25 mouse cellular contexts compared by ENCODE assay signal in the genomic region with DNA sequence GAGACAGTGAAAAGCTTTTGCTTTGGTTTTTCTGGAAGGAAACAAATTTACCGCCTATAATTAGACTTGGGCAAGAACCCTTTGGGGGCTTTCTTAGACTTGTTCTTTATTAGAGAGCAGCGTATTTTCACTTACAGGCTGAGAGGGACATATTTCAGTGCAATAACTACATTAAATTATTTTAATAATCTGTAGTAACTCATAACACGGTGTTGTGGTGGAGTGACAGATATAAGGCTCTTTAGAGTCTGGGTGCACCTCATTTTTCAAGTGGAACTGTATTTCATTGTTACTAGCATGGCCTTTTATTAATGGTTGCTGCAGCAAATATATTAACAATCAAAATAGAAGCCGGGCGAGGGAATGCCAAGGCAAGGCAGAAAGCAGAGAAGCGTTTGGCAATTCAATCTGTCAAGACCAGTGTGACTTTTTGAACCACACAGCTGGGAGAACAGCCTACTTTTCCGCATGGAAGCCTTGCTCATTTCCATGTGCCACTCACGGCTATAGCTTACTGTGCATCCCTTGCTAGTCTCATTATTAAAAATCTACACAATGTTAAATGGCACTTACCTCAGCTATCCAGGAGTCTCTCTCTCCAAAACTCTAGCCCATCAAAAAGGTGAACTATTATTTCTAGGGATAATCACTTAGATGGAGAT. TPM values are rescaled to one million over a fixed set of nuclear protein-coding genes. Genes with fewer than 3 reads are reported as not detected.
A peak's percentile ranks its signal among the peaks of the same experiment; 100 is the strongest.
DNase-seq lines count a peak whose midpoint lies in the region; ATAC-seq and TF ChIP-seq lines count a peak whose summit lies in the region.
"Had no signal": no experiment of that assay in that cellular context is flagged by ENCODE, and none has a peak within 500 bp of the region (broad histone marks: within the 10 kb centered on the region; RNA-seq: fewer than 3 reads in every experiment).

No protein-coding gene starts in this region.

- no peak overlapping the region for H3K4me3 ChIP-seq in hindbrain, postnatal 0 days (ENCODE audit: low read length)
- no peak overlapping the region for H3K4me3 ChIP-seq in hindbrain, embryonic 10.5 days
- no peak overlapping the region for H3K4me3 ChIP-seq in midbrain, postnatal 0 days (ENCODE audit: low read depth, low read length)
- no peak overlapping the region for H3K4me3 ChIP-seq in midbrain, embryonic 15.5 days
- H3K4me3 ChIP-seq in embryonic facial prominence, embryonic 10.5 days: no peak overlapping the region
- H3K4me3 ChIP-seq: embryonic facial prominence, embryonic 13.5 days; erythroblast, embryonic 14.5 days; forebrain, embryonic 12.5 days; forebrain, embryonic 15.5 days; heart, embryonic 12.5 days; heart, embryonic 15.5 days had no signal

- H3K9me3 ChIP-seq in hindbrain, postnatal 0 days (ENCODE audit: low read length): no peaks in the 10 kb centered on the region
- no peaks in the 10 kb centered on the region for H3K9me3 ChIP-seq in hindbrain, embryonic 10.5 days
- no peaks in the 10 kb centered on the region for H3K9me3 ChIP-seq in midbrain, postnatal 0 days (ENCODE audit: low read length)
- no peaks in the 10 kb centered on the region for H3K9me3 ChIP-seq in midbrain, embryonic 15.5 days
- H3K9me3 ChIP-seq in embryonic facial prominence, embryonic 10.5 days: no peaks in the 10 kb centered on the region
- H3K9me3 ChIP-seq: embryonic facial prominence, embryonic 13.5 days; forebrain, embryonic 12.5 days; forebrain, embryonic 15.5 days; heart, embryonic 12.5 days; heart, embryonic 15.5 days had no signal

- no peak for TF ChIP-seq CTCF in hindbrain, postnatal 0 days (IDR thresholded peaks at IDR 0.05; ENCODE audit: low read depth)
- no peak for TF ChIP-seq CTCF in midbrain, postnatal 0 days (IDR thresholded peaks at IDR 0.05)

- no peaks in the 10 kb centered on the region for H3K4me1 ChIP-seq in hindbrain, postnatal 0 days (ENCODE audit: insufficient read depth, low read length)
- H3K4me1 ChIP-seq in hindbrain, embryonic 10.5 days (replicated peaks): no peaks in the 10 kb centered on the region
- H3K4me1 ChIP-seq in midbrain, postnatal 0 days (ENCODE audit: insufficient read depth, low read length): no peaks in the 10 kb centered on the region
- no peaks in the 10 kb centered on the region for H3K4me1 ChIP-seq in midbrain, embryonic 15.5 days
- no peaks in the 10 kb centered on the region for H3K4me1 ChIP-seq in embryonic facial prominence, embryonic 10.5 days
- H3K4me1 ChIP-seq: embryonic facial prominence, embryonic 13.5 days; forebrain, embryonic 12.5 days; forebrain, embryonic 15.5 days; heart, embryonic 12.5 days; heart, embryonic 15.5 days had no signal

- no peak for ATAC-seq in hindbrain, postnatal 0 days
- no peak for ATAC-seq in midbrain, postnatal 0 days (ENCODE audit: low FRiP score)
- ATAC-seq in midbrain, embryonic 15.5 days (replicated peaks): no peak
- ATAC-seq: activated CD4-positive, CD25-positive, alpha-beta regulatory T cell, adult 4 months; forebrain, embryonic 15.5 days had no signal

- no peak overlapping the region for H3K27ac ChIP-seq in hindbrain, postnatal 0 days
- H3K27ac ChIP-seq in hindbrain, embryonic 10.5 days: no peak overlapping the region
- H3K27ac ChIP-seq in midbrain, postnatal 0 days (ENCODE audit: low read depth, low read length): no peak overlapping the region
- no peak overlapping the region for H3K27ac ChIP-seq in midbrain, embryonic 15.5 days
- no peak overlapping the region for H3K27ac ChIP-seq in embryonic facial prominence, embryonic 10.5 days (replicated peaks)
- H3K27ac ChIP-seq: embryonic facial prominence, embryonic 13.5 days; forebrain, embryonic 12.5 days; forebrain, embryonic 15.5 days; heart, embryonic 15.5 days; hindbrain, embryonic 14.5 days had no signal

- no peaks in the 10 kb centered on the region for H3K27me3 ChIP-seq in hindbrain, postnatal 0 days (ENCODE audit: insufficient read depth, low read length)
- peaks cover 15% of the 10 kb centered on the region for H3K27me3 ChIP-seq in hindbrain, embryonic 10.5 days (ENCODE audit: insufficient read depth, poor library complexity, severe bottlenecking)
- peaks cover 5% of the 10 kb centered on the region; the same call in 1 of the 2 replicates for H3K27me3 ChIP-seq in midbrain, postnatal 0 days (ENCODE audit: insufficient read depth, low read length)
- peaks cover 4% of the 10 kb centered on the region for H3K27me3 ChIP-seq in midbrain, embryonic 15.5 days (replicated peaks)
- H3K27me3 ChIP-seq in embryonic facial prominence, embryonic 10.5 days (replicated peaks; ENCODE audit: low read depth, poor library complexity, severe bottlenecking): peaks cover 17% of the 10 kb centered on the region

- WGBS in hindbrain, postnatal 0 days: 51% methylated on average over 8 of the region's 8 CpGs
- WGBS in hindbrain, embryonic 10.5 days: 84% methylated on average over 8 of the region's 8 CpGs
- WGBS in midbrain, postnatal 0 days: 82% methylated on average over 8 of the region's 8 CpGs
- 72% methylated on average over 8 of the region's 8 CpGs for WGBS in midbrain, embryonic 15.5 days
- WGBS in embryonic facial prominence, embryonic 10.5 days: 90% methylated on average over 8 of the region's 8 CpGs

- H3K4me2 ChIP-seq in hindbrain, postnatal 0 days (ENCODE audit: low read depth, low read length): no peak overlapping the region
- no peak overlapping the region for H3K4me2 ChIP-seq in midbrain, postnatal 0 days (ENCODE audit: low read depth, low read length, poor library complexity, severe bottlenecking)
- H3K4me2 ChIP-seq in midbrain, embryonic 15.5 days: no peak overlapping the region
- H3K4me2 ChIP-seq: embryonic facial prominence, embryonic 13.5 days; forebrain, embryonic 12.5 days; forebrain, embryonic 15.5 days; heart, embryonic 12.5 days; heart, embryonic 15.5 days; hindbrain, embryonic 14.5 days had no signal

- H3K9ac ChIP-seq in hindbrain, postnatal 0 days (replicated peaks; ENCODE audit: low read length): no peak overlapping the region
- H3K9ac ChIP-seq in midbrain, postnatal 0 days (replicated peaks; ENCODE audit: low read length, poor library complexity, severe bottlenecking): no peak overlapping the region
- H3K9ac ChIP-seq in midbrain, embryonic 15.5 days: no peak overlapping the region
- H3K9ac ChIP-seq: embryonic facial prominence, embryonic 13.5 days; forebrain, embryonic 12.5 days; forebrain, embryonic 15.5 days; heart, embryonic 12.5 days; heart, embryonic 15.5 days; hindbrain, embryonic 14.5 days had no signal

- DNase-seq in hindbrain, postnatal 0 days (ENCODE audit: low spot score): peak; percentile 21
- no peak for DNase-seq in hindbrain, embryonic 10.5 days (ENCODE audit: low spot score)
- peak; percentile 15 for DNase-seq in midbrain, postnatal 0 days (ENCODE audit: low spot score)
- peak; percentile 11 for DNase-seq in retina, embryonic 14.5 days (ENCODE audit: low spot score)
- DNase-seq in embryonic facial prominence, embryonic 10.5 days (ENCODE audit: low spot score): no peak
- DNase-seq: adrenal gland, adult 8-10 months; adrenal gland, postnatal 36 days; cerebellum, adult 11 months; cerebellum, adult 2 months; cerebellum, adult 9-11 months; cerebellum, postnatal 25 days; gastrocnemius, postnatal 25 days; heart, adult 18-20 months; heart, postnatal 10 days; heart, postnatal 36 days had no signal

- no peaks in the 10 kb centered on the region for H3K36me3 ChIP-seq in hindbrain, postnatal 0 days (ENCODE audit: insufficient read depth, low read length)
- no peaks in the 10 kb centered on the region for H3K36me3 ChIP-seq in hindbrain, embryonic 10.5 days
- no peaks in the 10 kb centered on the region for H3K36me3 ChIP-seq in midbrain, postnatal 0 days (ENCODE audit: insufficient read depth, low read length)
- no peaks in the 10 kb centered on the region for H3K36me3 ChIP-seq in midbrain, embryonic 15.5 days (replicated peaks)
- H3K36me3 ChIP-seq in embryonic facial prominence, embryonic 10.5 days (replicated peaks): no peaks in the 10 kb centered on the region
- H3K36me3 ChIP-seq: embryonic facial prominence, embryonic 13.5 days; forebrain, embryonic 12.5 days; forebrain, embryonic 15.5 days; heart, embryonic 12.5 days; heart, embryonic 15.5 days had no signal

RNA-seq across cellular contexts. Expression of gene Wnt2, which starts 6.1 kb away (rescaled TPM):
- total RNA-seq in hindbrain, postnatal 0 days (2014; rRNA removed): 1.2 TPM in 1 of 2 replicates, not detected in the other
- 0.33 TPM in 2 replicates for polyA plus RNA-seq in hindbrain, postnatal 0 days (2015; fragmentation: Nextera tagmentation; extraction: Ambion mirVana)
- 0.61 and 1.0 TPM in 2 replicates for polyA plus RNA-seq in hindbrain, embryonic 10.5 days (2016; fragmentation: Nextera tagmentation; extraction: Ambion mirVana)
- total RNA-seq in midbrain, postnatal 0 days (2014; rRNA removed): 0.66 TPM in 1 of 2 replicates, not detected in the other
- polyA plus RNA-seq in midbrain, postnatal 0 days (2015; fragmentation: Nextera tagmentation; extraction: Ambion mirVana): 0.47 and 0.49 TPM in 2 replicates
- 0.19 and 0.40 TPM in 2 replicates for polyA plus RNA-seq in midbrain, embryonic 15.5 days (2015; fragmentation: Nextera tagmentation; extraction: Ambion mirVana)
- polyA plus RNA-seq in embryonic facial prominence, embryonic 10.5 days (2016; fragmentation: Nextera tagmentation; extraction: Ambion mirVana): 0.81 and 1.4 TPM in 2 replicates
- total RNA-seq: common myeloid progenitor, adult 5-6 weeks had no signal
- polyA plus RNA-seq: activated CD4-positive, CD25-positive, alpha-beta regulatory T cell, adult 4 months; cerebellum, adult 2 months; erythroblast, embryonic 14.5 days had no signal

Comparison
In these comparisons a context has a peak if more than half of its experiments do, and no peak if none do; other contexts are left out.
1. DNase-seq: peak in hindbrain, postnatal 0 days (single experiment), midbrain, postnatal 0 days (single experiment) and retina, embryonic 14.5 days (single experiment); none in hindbrain, embryonic 10.5 days (single experiment) and embryonic facial prominence, embryonic 10.5 days (single experiment).